Mouse (Mus musculus) lung, adult 2 months (tissue): ENCODE measurements at regions not wholly inside any gene's neighbourhood (a gene's known extent, or its start where the extent isn't known, plus 50 kb on each side); places are given as distances from the start of the nearest gene placed in this dataset.

Experiments used
- CTCF ChIP-seq: fragments of 200-500 bp; IDR thresholded peaks from 2 replicates; pipeline ENCODE4 v1.5.1; 2011; ENCODE audit warnings: mild to moderate bottlenecking, low read length, control low read depth; ENCODE audit not compliant: insufficient read depth
- POLR2A ChIP-seq: fragments of 200-500 bp; IDR thresholded peaks from 2 replicates; pipeline ENCODE4 v1.6.1; 2011; ENCODE audit warnings: low read depth, mild to moderate bottlenecking, control low read depth, low read length, borderline replicate concordance; ENCODE audit errors: extremely low read depth

- TF ChIP-seq CTCF (no peak), POLR2A (no peak)
Observed at GRCm38 (mm10) chr7:75371991-75372390, 62.9 kb upstream of the Sv2b start.
